Mouse (Mus musculus) left cerebral cortex, postnatal 4 days (tissue): ENCODE measurements at regions not wholly inside any gene's neighbourhood (a gene's known extent, or its start where the extent isn't known, plus 50 kb on each side); places are given as distances from the start of the nearest gene placed in this dataset.
"Not testable (repeated sequence)": the region's sequence is repeated elsewhere in the genome, so short reads cannot be mapped to it uniquely, and the experiment has no call there.

Experiments
- DNase-seq: peaks from one replicate; pipeline ENCODE4 v3.0.0-alpha.2; 2022
- intact Hi-C: fragments of 180-260 bp; cut with DNase I; formaldehyde crosslinking; loops from one replicate; pipeline ENCODE4 v1.15.1; 2025

- DNase-seq, intact Hi-C loops: not testable (repeated sequence)
Observed at GRCm38 (mm10) chrX:50604995-50605394, 176.7 kb upstream of the Olfr1324 start.

- DNase-seq, intact Hi-C loops: not testable (repeated sequence)
Observed at GRCm38 (mm10) chrX:50602881-50603280, 174.6 kb upstream of the Olfr1324 start.

- intact Hi-C loops, DNase-seq: not testable (repeated sequence)
Observed at GRCm38 (mm10) chrX:50602461-50602875, 174.2 kb upstream of the Olfr1324 start.

- intact Hi-C loops, DNase-seq: not testable (repeated sequence)
Observed at GRCm38 (mm10) chrX:50600262-50600661, 172.0 kb upstream of the Olfr1324 start.

- intact Hi-C loops, result no loop called here
- DNase-seq, result no peak
Observed at GRCm38 (mm10) chrX:50599780-50600179, 171.5 kb upstream of the Olfr1324 start.

- intact Hi-C loops, DNase-seq: not testable (repeated sequence)
Observed at GRCm38 (mm10) chrX:50597626-50598025, 169.3 kb upstream of the Olfr1324 start.

GRCm38 (mm10) chrX:50597105-50597504 is 168.8 kb upstream of the Olfr1324 start:
- no peak for DNase-seq
- intact Hi-C loops, result no loop called here

- intact Hi-C loops, DNase-seq: not testable (repeated sequence)
Observed at GRCm38 (mm10) chrX:50594976-50595375, 166.7 kb upstream of the Olfr1324 start.

GRCm38 (mm10) chrX:50591477-50591876 is 163.2 kb upstream of the Olfr1324 start:
- no peak for DNase-seq
- intact Hi-C loops, result no loop called here

- DNase-seq, result no peak
- intact Hi-C loops, result no loop called here
Observed at GRCm38 (mm10) chrX:50590673-50591341, 162.5 kb upstream of the Olfr1324 start.

- no peak for DNase-seq
- intact Hi-C loops, result no loop called here
Observed at GRCm38 (mm10) chrX:50588892-50589291, 160.6 kb upstream of the Olfr1324 start.

GRCm38 (mm10) chrX:50583741-50584580 is 155.7 kb upstream of the Olfr1324 start:
- DNase-seq, result no peak
- intact Hi-C loops, result no loop called here

GRCm38 (mm10) chrX:50580200-50580599 is 151.9 kb upstream of the Olfr1324 start:
- intact Hi-C loops, result no loop called here
- DNase-seq, result no peak

- intact Hi-C loops, result no loop called here
- no peak for DNase-seq
Observed at GRCm38 (mm10) chrX:50576824-50577223, 148.5 kb upstream of the Olfr1324 start.

- intact Hi-C loops, DNase-seq: not testable (repeated sequence)
Observed at GRCm38 (mm10) chrX:50572191-50573095, 144.1 kb upstream of the Olfr1324 start.

- no peak for DNase-seq
- intact Hi-C loops, result no loop called here
Observed at GRCm38 (mm10) chrX:50569087-50569486, 140.8 kb upstream of the Olfr1324 start.

GRCm38 (mm10) chrX:50566345-50566744 is 138.0 kb upstream of the Olfr1324 start:
- no peak for DNase-seq
- intact Hi-C loops, result no loop called here

GRCm38 (mm10) chrX:50565031-50565430 is 136.7 kb upstream of the Olfr1324 start:
- intact Hi-C loops, result not testable (repeated sequence)

GRCm38 (mm10) chrX:50560915-50561314 is 132.6 kb upstream of the Olfr1324 start:
- DNase-seq, result no peak
- intact Hi-C loops, result no loop called here

More at GRCm38 (mm10) chrX:50565031-50565430, 136.7 kb upstream of the Olfr1324 start:
- DNase-seq, result not testable (repeated sequence)

GRCm38 (mm10) chrX:50550297-50550696 is 122.0 kb upstream of the Olfr1324 start:
- intact Hi-C loops, result no loop called here
- no peak for DNase-seq

GRCm38 (mm10) chrX:50549713-50550112 is 121.4 kb upstream of the Olfr1324 start:
- intact Hi-C loops, result no loop called here

More at GRCm38 (mm10) chrX:50549713-50550112, 121.4 kb upstream of the Olfr1324 start:
- DNase-seq, result no peak
